In genomic region chr2:126551244-126551890, GRCm38 (mm10) we compare ENCODE assay signal across 26 mouse cellular contexts. TPM values are rescaled to one million over a fixed set of nuclear protein-coding genes. Genes with fewer than 3 reads are reported as not detected.
DNase-seq lines count a peak whose midpoint lies in the region; ATAC-seq lines count a peak whose summit lies in the region.
"Had no signal": no experiment of that assay in that cellular context is flagged by ENCODE, and none has a peak within 500 bp of the region (broad histone marks: within the 10 kb centered on the region; RNA-seq: fewer than 3 reads in every experiment).

No protein-coding gene starts in this region.

- no peak overlapping the region for H3K4me3 ChIP-seq in liver, embryonic 12.5 days
- no peak overlapping the region for H3K4me3 ChIP-seq in heart, embryonic 12.5 days
- no peak overlapping the region for H3K4me3 ChIP-seq in hindbrain, embryonic 13.5 days
- H3K4me3 ChIP-seq: heart, adult 2 months; intestine, embryonic 15.5 days had no signal

- no peak for ATAC-seq in liver, embryonic 12.5 days
- ATAC-seq in granulocyte monocyte progenitor cell, adult 5-6 weeks (replicated peaks; ENCODE audit: poor library complexity, severe bottlenecking) = peak; percentile 79
- peak; percentile 59 for ATAC-seq in megakaryocyte progenitor cell, adult 5-6 weeks (replicated peaks; ENCODE audit: poor library complexity)
- ATAC-seq in heart, embryonic 12.5 days (ENCODE audit: insufficient number of reproducible peaks, low FRiP score) = no peak
- ATAC-seq in hindbrain, embryonic 13.5 days (ENCODE audit: low FRiP score) = no peak
- ATAC-seq: activated CD4-positive, CD25-positive, alpha-beta regulatory T cell, adult 4 months; forebrain, embryonic 13.5 days; forebrain, embryonic 16.5 days; hindbrain, embryonic 16.5 days; intestine, embryonic 15.5 days had no signal

- peak; percentile 38 for DNase-seq in liver
- peak; percentile 27 for DNase-seq in A20 (ENCODE audit: low read depth, low spot score)
- no peak for DNase-seq in frontal cortex, adult 2 months (ENCODE audit: extremely low spot score in 1 of 2, low spot score in 1 of 2)
- DNase-seq: adrenal gland, adult 8-10 months; adrenal gland, postnatal 36 days; cerebellum, adult 11 months; cerebellum, adult 2 months; cerebellum, adult 9-11 months; cerebellum, postnatal 25 days; embryo, embryonic 11 days; gastrocnemius, postnatal 25 days; heart, adult 2 months had no signal

- no peak overlapping the region for H3K9ac ChIP-seq in liver, embryonic 12.5 days
- no peak overlapping the region for H3K9ac ChIP-seq in heart, embryonic 12.5 days
- no peak overlapping the region for H3K9ac ChIP-seq in hindbrain, embryonic 13.5 days
- H3K9ac ChIP-seq: forebrain, embryonic 13.5 days; hindbrain, embryonic 12.5 days; intestine, embryonic 15.5 days had no signal

- no peak overlapping the region for H3K27ac ChIP-seq in liver, embryonic 12.5 days
- no peak overlapping the region for H3K27ac ChIP-seq in heart, embryonic 12.5 days (ENCODE audit: poor library complexity, severe bottlenecking)
- H3K27ac ChIP-seq in hindbrain, embryonic 13.5 days = no peak overlapping the region
- H3K27ac ChIP-seq: forebrain, embryonic 10.5 days; forebrain, embryonic 13.5 days; heart, adult 2 months; heart, embryonic 10.5 days; hindbrain, embryonic 12.5 days; intestine, embryonic 15.5 days had no signal

- H3K9me3 ChIP-seq in liver, embryonic 12.5 days (replicated peaks) = no peaks in the 10 kb centered on the region
- H3K9me3 ChIP-seq in heart, embryonic 12.5 days (replicated peaks) = no peaks in the 10 kb centered on the region
- H3K9me3 ChIP-seq in hindbrain, embryonic 13.5 days = no peaks in the 10 kb centered on the region
- H3K9me3 ChIP-seq: forebrain, embryonic 10.5 days; forebrain, embryonic 13.5 days; heart, embryonic 10.5 days; hindbrain, embryonic 12.5 days; intestine, embryonic 15.5 days had no signal

- H3K4me2 ChIP-seq in liver, embryonic 12.5 days = no peak overlapping the region
- no peak overlapping the region for H3K4me2 ChIP-seq in heart, embryonic 12.5 days
- H3K4me2 ChIP-seq in hindbrain, embryonic 13.5 days = no peak overlapping the region

- H3K27me3 ChIP-seq in liver, embryonic 12.5 days (replicated peaks) = peaks cover 59% of the 10 kb centered on the region
- peaks cover 67% of the 10 kb centered on the region for H3K27me3 ChIP-seq in heart, embryonic 12.5 days (replicated peaks)
- H3K27me3 ChIP-seq in hindbrain, embryonic 13.5 days = peaks cover 48% of the 10 kb centered on the region

- H3K36me3 ChIP-seq in liver, embryonic 12.5 days = no peaks in the 10 kb centered on the region
- no peaks in the 10 kb centered on the region for H3K36me3 ChIP-seq in heart, embryonic 12.5 days
- H3K36me3 ChIP-seq in hindbrain, embryonic 13.5 days = no peaks in the 10 kb centered on the region
- H3K36me3 ChIP-seq: forebrain, embryonic 10.5 days; hindbrain, embryonic 12.5 days; intestine, embryonic 15.5 days had no signal

- peaks cover 13% of the 10 kb centered on the region for H3K4me1 ChIP-seq in liver, embryonic 12.5 days
- H3K4me1 ChIP-seq in heart, embryonic 12.5 days (replicated peaks) = peaks cover 13% of the 10 kb centered on the region
- peaks cover 16% of the 10 kb centered on the region for H3K4me1 ChIP-seq in hindbrain, embryonic 13.5 days (replicated peaks)

- WGBS in liver, embryonic 12.5 days (ENCODE audit: insufficient replicate concordance) = 41% methylated on average over 8 of the region's 8 CpGs
- WGBS in heart, embryonic 12.5 days = 83% methylated on average over 8 of the region's 8 CpGs
- WGBS in hindbrain, embryonic 13.5 days = 77% methylated on average over 8 of the region's 8 CpGs

RNA-seq across cellular contexts. Expression of gene Slc27a2, which starts 0.8 kb away (rescaled TPM):
- polyA plus RNA-seq in liver, embryonic 12.5 days (2016; fragmentation: Nextera tagmentation; extraction: Ambion mirVana) = 53.1 and 56.3 TPM in 2 replicates
- not detected in 2 replicates for total RNA-seq in granulocyte monocyte progenitor cell, adult 5-6 weeks (2014; fragmentation: Nextera tagmentation)
- not detected in 2 replicates for total RNA-seq in granulocyte monocyte progenitor cell, adult 5-6 weeks (2017)
- 0.10 TPM in 1 of 2 replicates, not detected in the other for total RNA-seq in megakaryocyte progenitor cell, adult 5-6 weeks (2015)
- total RNA-seq in megakaryocyte progenitor cell, adult 5-6 weeks (2017) = 0.04 and 0.54 TPM in 2 replicates
- 4.5 and 4.6 TPM in 2 replicates for polyA plus RNA-seq in frontal cortex, adult 2 months (2012; rRNA removed)
- polyA plus RNA-seq in heart, embryonic 12.5 days (2016; fragmentation: Nextera tagmentation; extraction: Ambion mirVana) = 0.17 and 0.86 TPM in 2 replicates
- polyA plus RNA-seq in hindbrain, embryonic 13.5 days (2015; fragmentation: Nextera tagmentation; extraction: Ambion mirVana) = 6.4 and 6.7 TPM in 2 replicates
- total RNA-seq: gastrocnemius, postnatal 25 days had no signal
- polyA plus RNA-seq: activated CD4-positive, CD25-positive, alpha-beta regulatory T cell, adult 4 months had no signal

RNA-seq across cellular contexts. Expression of gene Atp8b4, which starts 50.9 kb away (rescaled TPM):
- 2.2 and 2.5 TPM in 2 replicates for polyA plus RNA-seq in liver, embryonic 12.5 days (2016; fragmentation: Nextera tagmentation; extraction: Ambion mirVana)
- 230 and 261 TPM in 2 replicates for total RNA-seq in granulocyte monocyte progenitor cell, adult 5-6 weeks (2014; fragmentation: Nextera tagmentation)
- 411 and 415 TPM in 2 replicates for total RNA-seq in granulocyte monocyte progenitor cell, adult 5-6 weeks (2017)
- total RNA-seq in megakaryocyte progenitor cell, adult 5-6 weeks (2015) = 276 and 297 TPM in 2 replicates
- 305 and 319 TPM in 2 replicates for total RNA-seq in megakaryocyte progenitor cell, adult 5-6 weeks (2017)
- polyA plus RNA-seq in frontal cortex, adult 2 months (2012; rRNA removed) = 0.02 and 0.04 TPM in 2 replicates
- polyA plus RNA-seq in heart, embryonic 12.5 days (2016; fragmentation: Nextera tagmentation; extraction: Ambion mirVana) = 0.14 and 0.15 TPM in 2 replicates
- 0.06 and 0.19 TPM in 2 replicates for polyA plus RNA-seq in hindbrain, embryonic 13.5 days (2015; fragmentation: Nextera tagmentation; extraction: Ambion mirVana)
- polyA plus RNA-seq: cortical plate, adult 2 months; forebrain, embryonic 13.5 days; forebrain, embryonic 16.5 days had no signal

Comparison
In these comparisons a context has a peak if more than half of its experiments do, and no peak if none do; other contexts are left out.
1. DNase-seq: peak in liver (single experiment) and A20 (single experiment); none in frontal cortex, adult 2 months (0 of 2).
2. ATAC-seq: peak in granulocyte monocyte progenitor cell, adult 5-6 weeks (single experiment) and megakaryocyte progenitor cell, adult 5-6 weeks (single experiment); none in liver, embryonic 12.5 days (single experiment), heart, embryonic 12.5 days (single experiment) and hindbrain, embryonic 13.5 days (single experiment).